Mouse (Mus musculus): ENCODE results near the gene Spc25.

Gene Spc25

DNA sequence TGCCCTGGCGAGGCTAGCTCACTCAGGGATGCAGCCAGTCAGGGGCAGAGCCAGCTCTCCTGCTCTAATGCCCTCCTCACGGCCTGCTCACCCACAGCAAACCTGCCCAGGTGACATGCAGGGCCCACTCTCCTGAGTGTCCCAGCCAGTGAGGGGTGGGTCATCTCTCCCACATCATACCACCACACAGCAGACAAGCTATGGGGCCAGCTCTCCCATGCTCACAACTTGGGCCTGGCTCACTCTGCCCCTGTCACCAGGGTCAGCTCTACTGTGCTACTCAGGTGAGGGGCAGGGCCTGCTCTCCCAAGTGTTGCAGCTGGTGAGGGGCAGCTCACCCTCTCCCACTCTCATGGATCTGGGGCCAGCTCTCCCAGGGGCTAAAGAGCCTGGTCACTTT, 18.0 kb downstream of the Spc25 start:
- DNase-seq (ENCODE audit: low read depth, low spot score), result no peak

DNA sequence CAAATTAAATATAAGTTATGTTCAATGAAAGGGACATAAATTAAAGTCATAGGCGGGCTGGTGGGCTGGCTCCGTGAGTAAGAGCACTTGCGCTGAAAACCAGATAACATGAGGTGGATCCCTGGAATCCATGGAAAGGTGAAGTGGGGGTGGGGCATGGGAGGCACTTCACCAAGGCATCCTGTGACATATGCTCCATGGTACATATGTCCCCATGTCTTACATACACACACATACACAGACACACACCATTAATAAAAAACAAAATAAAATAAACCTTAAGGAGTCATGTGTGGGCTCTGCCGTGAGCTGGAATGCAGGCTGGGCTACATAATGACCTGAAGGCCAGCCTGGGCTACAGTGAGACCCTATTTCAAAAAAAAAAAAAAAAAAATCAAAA, 26.3 kb downstream of the Spc25 start:
- DNase-seq (ENCODE audit: low read depth, low spot score), result no peak

DNA sequence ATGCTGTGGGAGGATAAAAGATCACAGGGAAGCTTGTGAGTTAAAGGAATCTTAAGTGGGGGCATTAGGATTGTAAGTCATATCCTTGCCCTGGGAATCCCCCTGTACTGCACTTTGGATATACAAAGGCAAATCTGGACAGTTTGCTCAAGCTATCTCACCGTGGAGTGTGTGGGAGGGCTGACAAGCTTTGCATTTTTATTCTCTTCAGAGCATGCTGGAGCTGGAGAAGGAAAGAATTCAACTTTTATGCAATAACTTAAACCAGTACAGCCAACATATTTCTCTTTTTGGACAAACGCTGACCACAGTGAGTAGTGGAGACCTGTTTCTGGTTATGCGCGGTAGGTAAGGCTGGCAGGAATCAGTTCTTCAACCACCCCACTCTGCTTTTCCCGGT, 30.7 kb downstream of the Spc25 start:
- DNase-seq (ENCODE audit: low read depth, low spot score), result peak; percentile 38

DNA sequence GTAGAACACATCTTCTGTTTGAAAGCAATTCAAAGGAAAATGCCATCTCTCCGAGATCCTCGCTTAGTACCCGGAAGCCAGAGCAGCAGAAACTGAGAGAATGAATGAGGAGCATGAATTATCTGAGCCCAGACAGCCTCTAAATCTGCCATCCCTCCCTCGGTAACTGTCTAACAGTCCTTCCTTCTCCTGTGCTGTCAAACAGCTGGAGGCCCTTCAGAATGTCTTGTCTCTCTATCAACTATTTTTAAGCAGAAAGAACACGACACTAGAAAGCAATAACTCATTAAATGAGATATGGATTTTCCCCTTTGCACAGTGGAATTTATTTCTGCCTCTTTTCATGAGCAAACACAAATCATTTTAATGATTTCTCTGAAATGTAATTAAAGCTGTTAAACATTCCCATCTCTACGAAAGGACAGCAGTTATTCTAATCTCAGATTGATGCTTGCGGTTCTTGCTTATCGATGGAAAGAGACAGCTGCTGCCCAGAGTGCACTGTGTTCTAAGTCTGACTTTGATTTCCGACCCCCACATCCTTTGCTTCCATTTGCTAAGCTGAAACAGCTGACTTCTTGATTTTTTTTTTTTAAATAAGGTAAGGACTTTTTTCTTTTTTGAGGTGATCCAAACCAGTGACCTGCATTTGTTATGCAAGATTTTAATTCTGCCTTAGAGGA, 35.5 kb downstream of the Spc25 start:
- DNase-seq (ENCODE audit: low read depth, low spot score), result no peak

DNA sequence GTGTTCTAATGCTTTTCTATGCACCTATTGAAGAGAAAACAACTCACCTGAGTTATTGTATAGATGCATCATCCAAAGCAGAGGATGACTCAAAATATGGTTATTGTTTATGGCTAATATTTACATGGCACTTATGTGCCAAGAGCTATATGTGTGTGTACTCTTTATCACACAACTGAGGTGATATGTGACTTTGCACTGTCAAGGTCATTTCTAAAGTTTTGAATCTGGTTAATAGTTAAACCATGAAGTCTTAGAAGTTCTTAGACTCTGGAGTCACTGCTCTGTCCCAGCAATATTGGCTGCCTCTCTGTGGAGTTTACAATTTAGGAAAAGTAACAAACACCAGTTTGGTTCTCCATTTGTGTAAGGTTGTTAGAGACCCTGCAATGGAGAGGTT, 47.1 kb downstream of the Spc25 start:
- DNase-seq (ENCODE audit: low read depth, low spot score), result no peak

DNA sequence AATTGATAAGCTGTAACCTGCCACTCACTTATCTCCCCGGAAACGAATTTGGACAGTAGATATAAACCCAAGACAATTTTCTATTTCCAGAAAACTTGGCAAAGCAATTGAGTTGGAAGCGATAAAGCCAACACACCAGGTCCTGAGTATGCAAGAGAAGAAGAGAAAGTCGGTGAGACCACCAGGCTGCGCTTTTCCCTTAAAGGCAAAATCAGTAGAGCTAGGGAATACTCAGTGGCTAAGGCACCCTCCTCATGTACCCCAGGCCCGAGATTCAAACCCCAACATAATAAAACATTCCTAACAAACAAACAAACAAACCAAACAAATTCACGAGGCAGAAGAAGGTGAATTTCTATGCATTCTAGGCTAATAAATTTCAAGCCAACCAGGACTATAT, 49.7 kb downstream of the Spc25 start:
- DNase-seq (ENCODE audit: low read depth, low spot score), result no peak

DNA sequence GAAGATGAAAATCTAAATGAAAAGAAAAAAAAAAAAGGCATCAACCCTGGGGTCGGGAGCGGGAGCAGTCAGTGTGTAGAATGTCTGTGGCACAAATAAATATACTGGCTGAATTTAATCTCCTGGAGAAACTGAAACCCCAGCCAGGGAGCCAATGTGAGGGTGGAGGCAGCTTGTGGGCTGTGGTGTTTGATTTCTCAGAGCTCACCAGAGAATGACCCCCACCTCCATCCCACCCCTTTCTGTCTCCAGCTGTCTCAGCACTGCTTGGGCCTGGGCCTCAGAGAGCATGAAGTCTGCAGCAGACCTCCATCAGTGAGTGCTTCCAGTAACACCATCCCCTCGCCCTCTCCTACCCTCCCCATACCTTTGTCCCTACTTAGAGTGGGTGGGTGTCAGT, 50.1 kb downstream of the Spc25 start:
- no peak for DNase-seq (ENCODE audit: low read depth, low spot score)

DNA sequence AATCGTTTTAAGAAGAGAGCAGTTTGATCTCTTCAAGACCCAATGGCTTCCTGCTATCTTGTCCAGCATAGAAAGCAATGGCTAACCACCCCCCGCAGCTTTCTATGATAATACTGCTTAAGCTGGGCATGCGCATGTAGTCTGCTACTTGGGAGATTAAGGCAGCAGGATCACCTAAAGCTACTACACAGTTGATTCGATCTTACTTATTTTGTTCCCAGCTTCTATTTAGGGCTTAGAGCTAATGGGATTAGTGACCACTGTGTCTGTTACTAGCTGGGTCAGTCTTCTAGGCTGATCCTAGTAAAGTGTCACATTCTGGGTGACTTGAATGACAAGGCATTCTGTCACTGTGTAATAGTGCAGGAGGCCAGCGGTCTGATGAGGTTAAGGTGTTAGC, 55.2 kb downstream of the Spc25 start:
- DNase-seq (ENCODE audit: low read depth, low spot score), result no peak

DNA sequence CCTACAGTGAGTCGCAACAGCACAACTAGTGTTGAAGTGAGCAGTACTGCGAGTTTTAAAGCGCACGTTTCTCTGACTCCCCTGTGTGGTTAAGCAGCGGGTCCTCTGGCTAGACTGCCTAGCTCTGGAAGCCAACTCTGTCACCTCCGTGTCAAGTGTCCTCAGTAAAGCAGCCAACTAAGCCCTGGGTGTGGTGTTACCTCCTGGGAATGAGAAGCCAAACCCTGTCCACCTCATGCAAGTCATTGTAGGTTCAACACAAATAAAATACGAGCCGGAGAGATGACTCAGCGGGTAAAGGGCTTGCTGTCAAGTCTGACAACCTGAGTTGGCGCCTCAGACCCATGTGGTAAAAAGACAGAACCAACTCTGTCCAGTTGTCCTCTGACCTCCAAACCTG, 56.8 kb downstream of the Spc25 start:
- no peak for DNase-seq (ENCODE audit: low read depth, low spot score)

DNA sequence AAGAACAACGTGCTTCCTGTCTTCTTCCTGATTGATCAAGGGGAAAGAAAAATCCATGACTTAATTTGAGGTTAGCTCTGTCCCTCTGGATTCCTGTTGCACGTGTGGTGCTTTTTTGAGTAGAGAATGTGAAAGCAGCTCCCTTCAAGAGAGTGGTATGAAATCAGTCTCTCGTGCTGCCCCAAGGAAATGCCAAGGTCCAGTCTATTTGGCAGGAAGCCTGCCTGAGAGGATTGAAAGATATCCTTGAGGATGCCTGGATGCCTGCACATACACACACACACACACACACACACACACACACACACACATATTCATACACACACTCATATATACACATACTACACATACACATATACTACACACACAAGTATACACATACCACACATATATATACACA, 57.3 kb downstream of the Spc25 start:
- no peak for DNase-seq (ENCODE audit: low read depth, low spot score)

All from telencephalon, adult 2 months (tissue).